Mouse (Mus musculus): ENCODE measurements around the gene Gne. TPM values are rescaled to one million over a fixed set of nuclear protein-coding genes. Genes with fewer than 3 reads are reported as not detected.
"Not testable (repeated sequence)": the region's sequence is repeated elsewhere in the genome, so short reads cannot be mapped to it uniquely, and the experiment has no call there.

The Gne gene
- polyA plus RNA-seq, 1 experiment, result 2.0 TPM

- H3K4me1 ChIP-seq (ENCODE audit: control insufficient read depth, insufficient read depth, low read length), result no peaks in the 10 kb centered on the region
- no peak overlapping the region for H3K27ac ChIP-seq (ENCODE audit: control insufficient read depth, insufficient read depth, low read depth, low read length)
- H3K27me3 ChIP-seq (ENCODE audit: control insufficient read depth, insufficient read depth, low read length), result no peaks in the 10 kb centered on the region
- no peak overlapping the region for H3K4me3 ChIP-seq (ENCODE audit: control insufficient read depth, low read depth, low read length)
- no peaks in the 10 kb centered on the region for H3K36me3 ChIP-seq (ENCODE audit: control insufficient read depth, insufficient read depth, low read length)
- TF ChIP-seq POLR2A (IDR thresholded peaks at IDR 0.05; ENCODE audit: control insufficient read depth, low read depth, low read length) (no peak), CTCF (IDR thresholded peaks at IDR 0.05; ENCODE audit: control insufficient read depth, insufficient read depth, insufficient replicate concordance, low read depth, low read length) (no peak)
Measured at GRCm38 (mm10) chr4:44062816-44063215, 21.2 kb downstream of the Gne start.

DNA sequence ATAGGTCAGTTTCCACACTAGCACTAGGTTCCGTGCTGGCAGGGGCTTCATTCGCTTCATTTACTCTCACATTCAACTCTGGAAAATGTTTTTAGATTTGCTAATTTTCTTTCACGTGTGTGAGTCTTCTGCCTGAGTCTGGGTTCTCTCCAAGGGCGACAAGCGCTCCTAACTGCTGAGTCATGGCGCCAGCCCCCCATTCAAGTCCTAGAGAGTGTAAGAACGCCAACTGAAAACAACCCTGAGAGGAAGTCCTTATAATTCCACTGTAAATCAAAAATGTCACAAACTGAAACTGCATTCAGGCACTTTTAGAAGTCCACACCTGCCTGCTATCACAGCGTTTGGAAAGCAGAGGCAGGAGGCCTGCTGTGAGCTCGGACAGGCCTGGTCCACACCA, 21.9 kb downstream of the Gne start:
- Histone ChIP-seq H3K27ac (ENCODE audit: control insufficient read depth, insufficient read depth, low read depth, low read length) (no peak overlapping the region), H3K27me3 (ENCODE audit: control insufficient read depth, insufficient read depth, low read length) (no peaks in the 10 kb centered on the region), H3K36me3 (ENCODE audit: control insufficient read depth, insufficient read depth, low read length) (no peaks in the 10 kb centered on the region), H3K4me1 (ENCODE audit: control insufficient read depth, insufficient read depth, low read length) (no peaks in the 10 kb centered on the region), H3K4me3 (ENCODE audit: control insufficient read depth, low read depth, low read length) (no peak overlapping the region)
- TF ChIP-seq POLR2A (IDR thresholded peaks at IDR 0.05; ENCODE audit: control insufficient read depth, low read depth, low read length), result no peak
- TF ChIP-seq CTCF (IDR thresholded peaks at IDR 0.05; ENCODE audit: control insufficient read depth, insufficient read depth, insufficient replicate concordance, low read depth, low read length), result no peak

- Histone ChIP-seq H3K27me3 (ENCODE audit: control insufficient read depth, insufficient read depth, low read length) (no peaks in the 10 kb centered on the region), H3K4me3 (ENCODE audit: control insufficient read depth, low read depth, low read length) (no peak overlapping the region), H3K36me3 (ENCODE audit: control insufficient read depth, insufficient read depth, low read length) (no peaks in the 10 kb centered on the region), H3K27ac (ENCODE audit: control insufficient read depth, insufficient read depth, low read depth, low read length) (no peak overlapping the region), H3K4me1 (ENCODE audit: control insufficient read depth, insufficient read depth, low read length) (no peaks in the 10 kb centered on the region)
- TF ChIP-seq CTCF (IDR thresholded peaks at IDR 0.05; ENCODE audit: control insufficient read depth, insufficient read depth, insufficient replicate concordance, low read depth, low read length) (no peak), POLR2A (IDR thresholded peaks at IDR 0.05; ENCODE audit: control insufficient read depth, low read depth, low read length) (no peak)
Measured at GRCm38 (mm10) chr4:44059674-44060073, 24.3 kb downstream of the Gne start.

DNA sequence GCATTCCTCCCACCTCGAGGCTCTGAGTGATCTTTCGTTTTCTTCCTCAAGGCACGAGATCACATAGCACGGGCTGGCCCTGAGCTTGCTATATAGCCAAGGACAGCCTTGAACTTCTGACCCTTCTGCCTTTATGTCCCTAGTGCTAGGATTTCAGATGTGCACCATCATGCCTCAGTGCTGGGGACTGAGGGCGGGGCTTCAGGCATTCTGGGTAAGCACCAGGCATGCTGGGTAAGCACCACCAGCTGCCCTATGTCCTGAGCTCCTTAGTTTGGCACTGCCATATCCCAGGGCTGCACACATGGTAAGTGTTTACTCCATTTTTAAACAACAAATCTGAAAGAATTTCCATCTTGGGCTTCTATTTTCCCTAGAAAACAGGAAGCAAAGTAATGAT, 34.2 kb downstream of the Gne start:
- H3K36me3 ChIP-seq (ENCODE audit: control insufficient read depth, insufficient read depth, low read length), result no peaks in the 10 kb centered on the region
- no peaks in the 10 kb centered on the region for H3K4me1 ChIP-seq (ENCODE audit: control insufficient read depth, insufficient read depth, low read length)
- no peaks in the 10 kb centered on the region for H3K27me3 ChIP-seq (ENCODE audit: control insufficient read depth, insufficient read depth, low read length)
- TF ChIP-seq POLR2A (IDR thresholded peaks at IDR 0.05; ENCODE audit: control insufficient read depth, low read depth, low read length) (no peak), CTCF (IDR thresholded peaks at IDR 0.05; ENCODE audit: control insufficient read depth, insufficient read depth, insufficient replicate concordance, low read depth, low read length) (no peak)
- no peak overlapping the region for H3K27ac ChIP-seq (ENCODE audit: control insufficient read depth, insufficient read depth, low read depth, low read length)
- H3K4me3 ChIP-seq (ENCODE audit: control insufficient read depth, low read depth, low read length), result no peak overlapping the region

- H3K4me3 ChIP-seq (ENCODE audit: control insufficient read depth, low read depth, low read length), result no peak overlapping the region
- H3K36me3 ChIP-seq (ENCODE audit: control insufficient read depth, insufficient read depth, low read length), result no peaks in the 10 kb centered on the region
- H3K27ac ChIP-seq (ENCODE audit: control insufficient read depth, insufficient read depth, low read depth, low read length), result no peak overlapping the region
- TF ChIP-seq POLR2A (IDR thresholded peaks at IDR 0.05; ENCODE audit: control insufficient read depth, low read depth, low read length) (no peak), CTCF (IDR thresholded peaks at IDR 0.05; ENCODE audit: control insufficient read depth, insufficient read depth, insufficient replicate concordance, low read depth, low read length) (no peak)
- no peaks in the 10 kb centered on the region for H3K27me3 ChIP-seq (ENCODE audit: control insufficient read depth, insufficient read depth, low read length)
- no peaks in the 10 kb centered on the region for H3K4me1 ChIP-seq (ENCODE audit: control insufficient read depth, insufficient read depth, low read length)
Measured at GRCm38 (mm10) chr4:44046066-44046465, 37.9 kb downstream of the Gne start.

DNA sequence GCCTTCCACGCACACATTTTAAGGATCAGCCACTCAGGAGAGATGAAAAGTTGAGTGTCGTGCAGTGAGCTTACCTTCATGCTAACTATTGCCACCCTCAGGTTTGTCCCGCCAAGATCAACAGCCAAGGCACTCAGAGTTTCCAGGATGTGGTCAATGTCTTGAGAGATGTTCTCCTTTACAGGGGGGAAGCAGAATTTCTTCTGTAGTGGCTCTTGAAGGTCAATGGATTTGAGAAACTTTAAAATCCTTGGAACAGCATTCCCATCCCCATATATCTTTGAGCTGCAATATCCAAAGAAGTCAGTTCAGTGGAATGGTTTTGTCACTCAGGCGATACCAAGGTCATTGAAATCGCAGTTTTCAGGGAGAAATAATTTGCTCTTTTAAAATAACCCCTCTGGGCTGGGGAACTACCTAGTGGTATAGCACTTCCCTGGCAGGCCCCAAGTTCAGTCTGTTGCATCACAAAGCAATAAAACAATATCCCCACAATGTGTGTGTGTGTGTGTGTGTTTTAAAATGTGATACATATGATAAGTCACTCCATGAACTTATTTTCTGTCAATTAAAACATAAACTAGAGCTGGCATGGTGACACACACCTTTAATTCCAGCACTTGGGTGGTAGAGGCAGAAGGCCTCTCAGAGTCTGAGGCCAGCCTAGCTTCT, 39.2 kb downstream of the Gne start:
- H3K36me3 ChIP-seq (ENCODE audit: control insufficient read depth, insufficient read depth, low read length), result no peaks in the 10 kb centered on the region
- no peaks in the 10 kb centered on the region for H3K27me3 ChIP-seq (ENCODE audit: control insufficient read depth, insufficient read depth, low read length)
- no peaks in the 10 kb centered on the region for H3K4me1 ChIP-seq (ENCODE audit: control insufficient read depth, insufficient read depth, low read length)
- H3K4me3 ChIP-seq (ENCODE audit: control insufficient read depth, low read depth, low read length), result no peak overlapping the region
- no peak overlapping the region for H3K27ac ChIP-seq (ENCODE audit: control insufficient read depth, insufficient read depth, low read depth, low read length)
- TF ChIP-seq POLR2A (IDR thresholded peaks at IDR 0.05; ENCODE audit: control insufficient read depth, low read depth, low read length), result no peak

DNA sequence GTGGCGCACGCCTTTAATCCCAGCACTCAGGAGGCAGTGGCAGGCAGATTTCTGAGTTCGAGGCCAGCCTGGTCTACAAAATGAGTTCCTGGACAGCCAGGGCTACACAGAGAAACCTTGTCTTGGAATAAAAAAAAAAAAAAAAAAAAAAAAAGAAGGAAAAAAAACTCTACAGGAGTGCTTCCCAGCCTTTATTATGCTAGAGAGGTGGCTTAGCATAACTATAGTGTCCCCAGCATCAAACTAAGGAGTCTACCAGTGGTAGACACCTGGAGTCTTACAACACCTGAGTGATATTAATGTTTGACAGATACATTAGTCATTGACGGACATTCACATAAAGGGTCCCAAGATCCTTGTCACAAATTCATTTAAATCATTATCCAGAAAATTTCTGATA, 40.8 kb downstream of the Gne start:
- H3K27me3 ChIP-seq (ENCODE audit: control insufficient read depth, insufficient read depth, low read length); H3K4me1 ChIP-seq (ENCODE audit: control insufficient read depth, insufficient read depth, low read length); H3K36me3 ChIP-seq (ENCODE audit: control insufficient read depth, insufficient read depth, low read length); H3K4me3 ChIP-seq (ENCODE audit: control insufficient read depth, low read depth, low read length); H3K27ac ChIP-seq (ENCODE audit: control insufficient read depth, insufficient read depth, low read depth, low read length): not testable (repeated sequence)

DNA sequence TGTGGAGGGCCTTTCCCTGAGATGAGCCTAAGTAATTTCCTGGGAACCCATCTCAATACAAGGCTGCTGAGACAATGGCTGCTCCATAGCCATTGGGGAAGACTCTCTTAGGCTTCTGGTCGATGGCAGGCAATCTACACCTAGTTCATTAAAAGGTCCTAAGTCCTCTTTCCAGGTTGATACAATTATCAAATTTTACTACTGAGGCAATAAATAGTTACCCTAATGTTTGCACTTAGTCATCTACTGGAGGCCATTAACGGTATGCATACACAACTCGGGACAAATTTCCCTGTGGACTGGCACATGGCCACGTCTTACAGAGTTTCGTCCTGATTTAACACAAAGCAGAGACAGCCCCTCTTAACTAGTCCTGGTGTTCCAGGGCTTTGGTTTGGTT, 41.5 kb downstream of the Gne start:
- Histone ChIP-seq H3K36me3 (ENCODE audit: control insufficient read depth, insufficient read depth, low read length) (no peaks in the 10 kb centered on the region), H3K27ac (ENCODE audit: control insufficient read depth, insufficient read depth, low read depth, low read length) (no peak overlapping the region), H3K27me3 (ENCODE audit: control insufficient read depth, insufficient read depth, low read length) (no peaks in the 10 kb centered on the region), H3K4me1 (ENCODE audit: control insufficient read depth, insufficient read depth, low read length) (no peaks in the 10 kb centered on the region), H3K4me3 (ENCODE audit: control insufficient read depth, low read depth, low read length) (no peak overlapping the region)
- TF ChIP-seq POLR2A (IDR thresholded peaks at IDR 0.05; ENCODE audit: control insufficient read depth, low read depth, low read length), result no peak
- TF ChIP-seq CTCF (IDR thresholded peaks at IDR 0.05; ENCODE audit: control insufficient read depth, insufficient read depth, insufficient replicate concordance, low read depth, low read length), result no peak
